Mouse (Mus musculus): ENCODE results near the gene Grin2a.
"Not testable (repeated sequence)": the region's sequence is repeated elsewhere in the genome, so short reads cannot be mapped to it uniquely, and the experiment has no call there.

Grin2a gene

DNA sequence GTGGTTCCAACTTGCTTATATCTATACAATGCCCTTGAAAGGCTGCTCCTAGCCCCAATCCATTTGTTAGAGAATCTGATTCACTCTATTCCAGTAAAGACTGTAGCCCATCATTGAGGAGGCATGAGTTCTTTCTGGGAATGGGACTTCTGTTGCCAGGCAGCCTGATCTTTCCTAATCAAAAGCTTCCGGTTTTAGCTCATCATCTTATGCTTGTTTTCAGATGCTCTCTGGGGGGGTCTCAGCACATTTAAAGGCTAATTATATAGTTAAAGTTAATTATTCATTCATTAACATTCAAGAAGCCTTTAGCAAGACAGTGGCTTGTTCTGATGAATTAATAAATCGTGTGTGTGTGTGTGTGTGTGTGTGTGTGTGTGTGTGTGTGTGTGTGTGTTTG lies 377.2 kb downstream of the Grin2a start:
- no peak for DNase-seq

- DNase-seq, result no peak
Measured at GRCm38 (mm10) chr16:9617215-9617614, 378.1 kb downstream of the Grin2a start.

- no peak for DNase-seq
Measured at GRCm38 (mm10) chr16:9616807-9617206, 378.6 kb downstream of the Grin2a start.

DNA sequence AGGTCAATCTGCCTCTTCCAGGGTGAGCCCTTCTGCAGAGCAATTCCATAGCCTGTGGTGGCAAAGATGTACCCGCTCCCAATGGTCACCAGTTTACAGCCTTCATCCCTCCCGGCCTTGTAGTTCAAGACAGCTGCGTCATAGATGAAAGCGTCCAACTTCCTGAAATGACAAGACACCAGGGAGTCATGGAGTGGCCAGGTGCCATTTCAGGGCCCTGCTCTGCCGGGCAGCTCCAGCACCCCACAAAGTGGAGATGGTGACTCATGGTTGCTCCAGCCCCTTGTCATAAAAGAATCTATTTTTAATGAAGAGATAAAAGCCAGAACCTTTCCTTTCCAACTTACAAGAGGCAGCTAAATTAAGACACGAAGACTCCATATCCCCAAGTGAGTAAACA lies 382.8 kb downstream of the Grin2a start:
- DNase-seq, result not testable (repeated sequence)

GRCm38 (mm10) chr16:9607432-9607831 lies 387.9 kb downstream of the Grin2a start:
- DNase-seq, result no peak

DNA sequence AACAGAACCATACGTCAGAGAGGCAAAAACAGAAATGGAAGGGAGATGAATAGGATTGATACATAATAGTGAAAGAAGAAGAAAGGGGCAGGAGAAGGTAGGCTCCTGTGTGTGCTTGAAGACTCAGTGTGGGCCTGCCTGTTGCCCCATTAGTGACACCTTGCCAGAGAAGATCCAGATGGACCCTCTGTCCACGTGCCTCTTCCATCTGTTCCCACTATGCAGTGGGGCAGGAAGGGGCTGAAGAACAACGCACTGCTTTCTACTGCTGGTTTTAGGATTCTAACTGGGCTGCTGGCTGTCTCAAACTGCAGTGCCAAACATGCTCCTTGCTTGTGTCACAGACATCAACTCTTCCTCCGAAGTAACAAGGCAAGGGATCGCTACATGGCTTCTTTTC lies 391.4 kb downstream of the Grin2a start:
- no peak for DNase-seq

DNA sequence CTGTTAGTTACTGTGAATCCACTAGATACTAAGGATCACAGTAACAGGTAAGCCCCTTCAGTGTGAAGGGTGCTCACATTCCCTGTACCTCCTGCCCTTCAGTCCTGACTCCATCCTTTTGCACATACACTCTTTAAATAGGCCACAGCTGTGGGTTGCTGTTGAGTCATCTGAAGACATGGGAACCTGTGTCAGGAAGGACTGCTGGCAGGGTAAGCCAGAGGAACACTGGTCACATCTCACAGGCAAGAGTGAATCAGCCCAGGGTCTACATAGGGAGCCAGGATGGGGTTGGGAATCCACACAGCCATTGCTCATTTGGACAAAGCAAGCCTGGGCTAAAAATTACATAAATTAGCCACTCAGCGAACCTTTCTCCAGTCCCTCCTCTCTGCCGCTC lies 392.8 kb downstream of the Grin2a start:
- DNase-seq, result no peak

DNA sequence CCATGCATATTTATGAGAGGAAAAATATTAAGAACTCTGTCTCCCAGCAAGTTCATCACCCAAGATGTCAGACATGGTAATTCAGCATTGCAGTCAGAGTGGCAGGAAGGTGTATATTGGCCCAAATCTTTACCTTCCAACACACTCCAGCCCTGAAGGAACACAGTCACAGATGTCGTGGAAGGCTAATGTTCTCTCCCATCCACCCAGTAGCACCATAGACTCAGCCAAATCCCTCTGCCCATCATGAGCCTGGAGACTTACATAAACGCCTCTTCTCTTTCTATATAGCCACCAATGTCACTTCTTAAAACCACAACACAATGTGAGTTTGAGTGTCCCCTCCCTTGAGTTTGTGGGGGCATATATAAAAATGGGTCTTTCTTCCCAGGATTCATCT lies 406.2 kb downstream of the Grin2a start:
- DNase-seq, result no peak

- DNase-seq, result peak; percentile 2 to 10
Measured at GRCm38 (mm10) chr16:9588431-9588830, 406.9 kb downstream of the Grin2a start.

DNA sequence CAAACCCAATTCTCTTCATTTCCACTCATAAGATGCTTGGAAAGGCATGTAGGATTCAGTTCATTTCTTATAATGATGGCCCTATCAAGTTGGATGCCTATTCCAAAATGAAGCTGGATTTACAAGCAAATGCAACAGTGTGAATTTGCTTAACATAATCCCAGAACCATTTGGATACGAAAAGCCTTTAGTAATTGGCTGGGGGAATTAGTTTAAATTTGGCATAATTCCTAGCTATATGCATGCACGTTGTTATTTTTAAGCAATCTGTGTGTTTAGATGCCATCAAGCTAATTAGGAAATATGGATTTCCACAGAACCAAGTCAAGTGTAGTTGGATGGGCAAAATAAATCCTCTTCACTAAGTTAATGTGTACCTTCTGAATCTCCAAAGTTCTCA lies 411.4 kb downstream of the Grin2a start:
- DNase-seq, result no peak

DNA sequence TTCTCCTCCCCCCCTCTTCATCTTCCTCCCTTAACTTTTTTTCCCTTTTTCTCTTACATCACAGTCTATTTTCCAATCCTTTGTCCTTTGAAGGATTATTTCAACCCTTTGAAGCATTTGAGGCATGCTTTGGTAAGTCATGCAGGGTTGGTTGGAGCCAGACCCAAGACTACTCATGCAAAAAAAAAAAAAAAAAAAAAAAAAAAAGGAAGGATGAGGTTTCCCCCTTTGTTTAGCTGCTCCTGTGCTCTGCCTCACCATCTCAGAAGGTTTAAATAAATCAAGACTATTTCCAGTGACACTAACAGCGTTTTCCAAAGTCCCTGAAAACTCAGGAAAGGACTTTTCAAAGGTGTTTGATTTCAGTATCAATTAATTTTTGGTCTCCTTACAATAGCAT lies 423.6 kb downstream of the Grin2a start:
- no peak for DNase-seq

- no peak for DNase-seq
Measured at GRCm38 (mm10) chr16:9567286-9567685, 428.1 kb downstream of the Grin2a start.

- no peak for DNase-seq
Measured at GRCm38 (mm10) chr16:9561816-9562215, 433.5 kb downstream of the Grin2a start.

DNA sequence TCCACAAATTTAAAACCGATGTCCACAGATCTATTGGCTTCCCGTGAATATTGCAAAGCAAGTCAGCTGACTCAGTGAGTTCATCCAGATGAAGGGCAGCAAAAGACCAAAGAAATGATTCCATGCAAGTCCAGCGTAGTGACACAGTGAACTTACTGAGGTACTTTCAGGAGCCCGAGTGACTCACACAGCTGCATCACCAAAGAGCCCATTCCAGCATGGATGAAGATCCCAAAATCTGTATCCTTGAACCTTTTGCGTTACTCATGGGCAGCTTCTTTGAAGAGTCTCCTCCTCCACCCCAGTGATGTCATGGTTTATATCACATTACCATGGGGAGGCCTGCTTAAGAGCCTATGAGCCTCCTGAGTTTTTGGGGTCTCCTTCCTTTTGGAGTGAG lies 460.2 kb downstream of the Grin2a start:
- no peak for DNase-seq

DNA sequence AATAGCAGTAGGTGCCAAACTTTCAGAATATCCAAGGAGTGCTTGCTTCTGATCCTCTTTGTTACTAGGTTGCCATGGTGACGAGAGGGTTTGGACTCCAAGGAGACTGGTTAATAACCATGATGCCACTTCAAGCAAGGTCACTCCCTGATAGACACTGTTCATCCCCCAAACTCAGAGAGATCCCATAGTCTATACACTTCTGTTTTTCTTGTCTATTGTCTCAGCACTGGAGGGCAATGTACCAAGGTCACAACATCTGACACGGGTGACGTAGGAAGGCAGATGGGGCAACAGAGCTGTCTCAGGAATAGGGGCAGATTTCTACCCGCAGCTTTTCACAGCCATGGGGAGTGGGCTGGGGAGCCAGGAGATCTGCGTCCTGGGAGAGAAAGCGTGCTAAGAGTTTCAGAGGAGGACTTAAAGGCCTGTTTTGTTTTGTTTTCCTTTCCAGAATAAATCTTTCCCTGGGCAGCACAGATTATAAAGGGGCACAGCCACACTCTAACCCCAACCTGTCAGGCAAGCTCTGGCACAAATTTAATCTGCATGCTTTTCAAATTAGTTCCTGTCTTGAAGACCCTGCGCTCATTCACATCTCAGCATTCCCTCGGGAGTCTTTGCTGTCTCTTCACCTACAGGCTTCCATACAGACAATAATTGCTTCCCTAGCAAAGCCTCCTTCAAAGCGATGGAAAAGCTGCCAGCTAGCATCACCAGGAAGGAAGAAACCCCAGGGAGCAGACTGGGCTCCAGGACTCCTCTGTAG lies 461.6 kb downstream of the Grin2a start:
- DNase-seq, result no peak

DNA sequence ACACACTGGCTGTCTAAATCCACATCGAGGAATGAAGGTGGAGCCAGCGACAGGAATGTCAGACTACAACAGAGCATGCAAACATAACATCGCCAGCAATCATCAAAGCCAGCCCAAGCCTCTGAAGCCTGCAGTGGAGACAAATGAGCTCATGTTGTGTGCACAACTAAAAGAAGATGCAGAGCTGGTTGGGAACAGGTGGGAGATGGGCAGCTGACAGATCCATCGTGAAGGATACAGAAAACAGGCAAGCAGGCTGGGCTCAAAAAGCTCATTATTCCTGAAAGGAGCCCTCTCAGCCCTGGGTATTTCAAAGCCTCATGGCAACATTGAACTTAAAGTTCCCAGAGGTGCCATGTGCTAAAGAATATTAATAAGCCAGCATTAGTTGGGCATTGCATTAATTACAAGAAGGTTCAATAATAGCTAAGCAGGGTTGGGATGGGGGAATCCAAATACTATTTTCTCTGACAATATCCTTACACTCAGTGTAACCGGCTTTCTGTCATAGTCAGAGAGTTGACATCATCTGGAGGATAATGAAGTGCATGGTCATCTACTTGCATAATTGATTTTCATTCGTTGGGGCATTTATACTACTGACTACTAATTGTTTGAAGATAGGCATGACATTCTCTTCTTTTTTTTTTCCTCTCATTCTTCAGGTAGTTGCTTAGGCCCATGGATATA lies 462.4 kb downstream of the Grin2a start:
- no peak for DNase-seq

GRCm38 (mm10) chr16:9527214-9527613 lies 468.1 kb downstream of the Grin2a start:
- DNase-seq, result no peak

DNA sequence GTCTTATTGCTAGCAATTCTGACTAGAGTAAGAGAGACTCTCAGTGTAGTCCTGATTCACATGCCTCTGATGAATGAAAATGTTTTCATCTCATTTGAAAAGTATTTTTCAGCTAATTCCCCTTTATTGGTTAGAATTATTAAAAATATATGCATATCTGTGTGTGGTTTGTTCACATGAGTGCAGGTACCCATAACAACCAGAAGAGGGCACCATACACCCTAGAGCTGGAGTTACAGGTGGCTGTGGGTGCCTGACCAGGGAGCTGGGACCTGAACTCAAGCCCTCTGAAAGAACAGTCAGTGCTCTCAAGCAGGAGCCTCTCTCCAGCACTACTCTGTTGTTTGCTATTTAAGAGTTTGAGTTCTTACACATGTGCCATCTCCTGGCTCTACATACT lies 472.0 kb downstream of the Grin2a start:
- no peak for DNase-seq
